8 mouse cellular contexts compared by ENCODE assay signal in genomic region chr2:163340263-163340662, GRCm38 (mm10). TPM values are rescaled to one million over a fixed set of nuclear protein-coding genes. Genes with fewer than 3 reads are reported as not detected.
DNase-seq lines count a peak whose midpoint lies in the region; ATAC-seq and TF ChIP-seq lines count a peak whose summit lies in the region.

No protein-coding gene starts in this region.

- peak; percentile 79 for ATAC-seq in forebrain, embryonic 14.5 days
- ATAC-seq in hindbrain, embryonic 14.5 days (ENCODE audit: low FRiP score), result 0 out of 2 replicates have a peak, but pooled peaks have one; percentile 40
- peak; percentile 63; the same call in 1 of the 2 replicates for ATAC-seq in stomach, embryonic 16.5 days (ENCODE audit: insufficient read depth, low FRiP score)

- H3K9me3 ChIP-seq in forebrain, embryonic 14.5 days (replicated peaks; ENCODE audit: control insufficient read depth, low read length), result no peaks in the 10 kb centered on the region
- no peaks in the 10 kb centered on the region for H3K9me3 ChIP-seq in hindbrain, embryonic 14.5 days (ENCODE audit: control insufficient read depth, low read length)
- no peaks in the 10 kb centered on the region for H3K9me3 ChIP-seq in stomach, embryonic 16.5 days (replicated peaks; ENCODE audit: control insufficient read depth, low read length)

- H3K27me3 ChIP-seq in forebrain, embryonic 14.5 days (replicated peaks; ENCODE audit: control insufficient read depth, insufficient read depth, low read length), result peaks cover 39% of the 10 kb centered on the region
- peaks cover 46% of the 10 kb centered on the region for H3K27me3 ChIP-seq in hindbrain, embryonic 14.5 days (ENCODE audit: control insufficient read depth, insufficient read depth, low read length)
- H3K27me3 ChIP-seq in stomach, embryonic 16.5 days (ENCODE audit: control insufficient read depth, insufficient read depth, low read length), result peaks cover 29% of the 10 kb centered on the region

- no peak overlapping the region for H3K27ac ChIP-seq in forebrain, embryonic 14.5 days (ENCODE audit: low read depth, low read length)
- H3K27ac ChIP-seq in hindbrain, embryonic 14.5 days, result no peak overlapping the region
- H3K27ac ChIP-seq in stomach, embryonic 16.5 days (ENCODE audit: low read length), result no peak overlapping the region

- TF ChIP-seq CTCF in brain, embryonic 14.5 days (IDR thresholded peaks at IDR 0.05; ENCODE audit: borderline replicate concordance, extremely low read depth, insufficient read depth, insufficient read length), result peak; percentile 85

- H3K4me3 ChIP-seq in forebrain, embryonic 14.5 days (ENCODE audit: low read depth, low read length), result no peak overlapping the region
- no peak overlapping the region for H3K4me3 ChIP-seq in hindbrain, embryonic 14.5 days (replicated peaks; ENCODE audit: low read length)
- H3K4me3 ChIP-seq in stomach, embryonic 16.5 days (replicated peaks; ENCODE audit: low read length), result no peak overlapping the region

- no peak overlapping the region for H3K9ac ChIP-seq in forebrain, embryonic 14.5 days (ENCODE audit: low read length)
- H3K9ac ChIP-seq in hindbrain, embryonic 14.5 days, result no peak overlapping the region
- no peak overlapping the region for H3K9ac ChIP-seq in stomach, embryonic 16.5 days (ENCODE audit: low read length)

- no peak for TF ChIP-seq POLR2A in brain, embryonic 14.5 days (IDR thresholded peaks at IDR 0.05; ENCODE audit: borderline replicate concordance, extremely low read depth, insufficient read depth, insufficient read length, poor library complexity, severe bottlenecking)

- 21% methylated on average over 9 of the region's 9 CpGs for WGBS in forebrain, embryonic 14.5 days
- 28% methylated on average over 9 of the region's 9 CpGs for WGBS in hindbrain, embryonic 14.5 days
- 24% methylated on average over 9 of the region's 9 CpGs for WGBS in stomach, embryonic 16.5 days

- no peak overlapping the region for H3K4me2 ChIP-seq in forebrain, embryonic 14.5 days (ENCODE audit: low read length)
- H3K4me2 ChIP-seq in hindbrain, embryonic 14.5 days (replicated peaks), result no peak overlapping the region
- H3K4me2 ChIP-seq in stomach, embryonic 16.5 days (ENCODE audit: low read depth, low read length), result no peak overlapping the region

- no peaks in the 10 kb centered on the region for H3K4me1 ChIP-seq in forebrain, embryonic 14.5 days (ENCODE audit: control insufficient read depth, insufficient read depth, low read length)
- H3K4me1 ChIP-seq in hindbrain, embryonic 14.5 days (replicated peaks; ENCODE audit: control insufficient read depth, insufficient read depth, low read length), result 0 out of 2 replicates have a peak, but pooled peaks cover 3% of the 10 kb centered on the region
- 0 out of 2 replicates have a peak, but pooled peaks cover 2% of the 10 kb centered on the region for H3K4me1 ChIP-seq in stomach, embryonic 16.5 days (ENCODE audit: control insufficient read depth, insufficient read depth, low read length)

- H3K36me3 ChIP-seq in forebrain, embryonic 14.5 days (ENCODE audit: control insufficient read depth, insufficient read depth, low read length), result no peaks in the 10 kb centered on the region
- no peaks in the 10 kb centered on the region for H3K36me3 ChIP-seq in hindbrain, embryonic 14.5 days (replicated peaks; ENCODE audit: control insufficient read depth, insufficient read depth)
- H3K36me3 ChIP-seq in stomach, embryonic 16.5 days (ENCODE audit: control insufficient read depth, insufficient read depth, low read length), result no peaks in the 10 kb centered on the region

- DNase-seq in gastrocnemius, adult 18-20 months (ENCODE audit: low spot score), result peak; percentile 70
- DNase-seq in gastrocnemius, postnatal 25 days, result no peak
- peak; percentile 89 for DNase-seq in brain, embryonic 14.5 days (ENCODE audit: low read depth)
- peak; percentile 88 for DNase-seq in forebrain, embryonic 14.5 days (ENCODE audit: low spot score)
- peak; percentile 86 for DNase-seq in hindbrain, embryonic 14.5 days (ENCODE audit: low spot score)
- DNase-seq in layer of hippocampus, postnatal 25 days (ENCODE audit: extremely low spot score in 1 of 2, low spot score in 1 of 2), result peak; percentile 30 to 74
- DNase-seq in mesoderm, embryonic 11.5 days (ENCODE audit: low read depth, low spot score), result peak; percentile 75

RNA-seq across cellular contexts. Expression of gene Jph2, which starts 57.5 kb away (rescaled TPM):
- total RNA-seq in gastrocnemius, adult 18-20 months (2021), result 100 to 1,000 TPM; 401 to 487 TPM
- total RNA-seq in gastrocnemius, postnatal 25 days (2021), result 100 to 1,000 TPM; 424 to 451 TPM
- 0.66 and 1.0 TPM in 2 replicates for polyA plus RNA-seq in brain, embryonic 14.5 days (2012; rRNA removed)
- 0.08 and 0.15 TPM in 2 replicates for polyA plus RNA-seq in forebrain, embryonic 14.5 days (2014; fragmentation: Nextera tagmentation; extraction: Ambion mirVana)
- 0.27 and 0.37 TPM in 2 replicates for polyA plus RNA-seq in hindbrain, embryonic 14.5 days (2014; fragmentation: Nextera tagmentation; extraction: Ambion mirVana)
- total RNA-seq in layer of hippocampus, postnatal 25 days (2021), result under 1 TPM; 0.37 to 0.70 TPM
- 8.5 and 11.2 TPM in 2 replicates for polyA plus RNA-seq in stomach, embryonic 16.5 days (2015; fragmentation: Nextera tagmentation; extraction: Ambion mirVana)
